Mouse (Mus musculus): ENCODE measurements around the gene Fscn1. TPM values are rescaled to one million over a fixed set of nuclear protein-coding genes. Genes with fewer than 3 reads are reported as not detected.

Gene Fscn1
- polyA plus RNA-seq, 1 experiment = not detected

- Histone ChIP-seq H3K27ac (ENCODE audit: insufficient read depth, low read depth, low read length) (no peak overlapping the region), H3K4me1 (ENCODE audit: control insufficient read depth, insufficient read depth, low read length) (peaks cover 8% of the 10 kb centered on the region), H3K4me3 (ENCODE audit: insufficient read depth, low read depth, low read length) (no peak overlapping the region)
- no peak for TF ChIP-seq POLR2A (IDR thresholded peaks at IDR 0.05; ENCODE audit: insufficient read depth, low read depth, low read length)
- TF ChIP-seq CTCF (IDR thresholded peaks at IDR 0.05; ENCODE audit: insufficient read depth, low read depth, low read length) = no peak
- WGBS = 96% methylated on average over 9 of the region's 9 CpGs
Observed at GRCm38 (mm10) chr5:142931241-142931745, 28.9 kb upstream of the Fscn1 start.

- H3K4me1 ChIP-seq (ENCODE audit: control insufficient read depth, insufficient read depth, low read length) = peaks cover 8% of the 10 kb centered on the region
- H3K4me3 ChIP-seq (ENCODE audit: insufficient read depth, low read depth, low read length) = no peak overlapping the region
- H3K27ac ChIP-seq (ENCODE audit: insufficient read depth, low read depth, low read length) = no peak overlapping the region
- WGBS = 36% methylated on average over 9 of the region's 9 CpGs
- TF ChIP-seq CTCF (IDR thresholded peaks at IDR 0.05; ENCODE audit: insufficient read depth, low read depth, low read length) (no peak; the same call in 1 of the 2 replicates), POLR2A (IDR thresholded peaks at IDR 0.05; ENCODE audit: insufficient read depth, low read depth, low read length) (no peak)
Observed at GRCm38 (mm10) chr5:142932084-142932685, 28.0 kb upstream of the Fscn1 start.

- Histone ChIP-seq H3K4me1 (ENCODE audit: control insufficient read depth, insufficient read depth, low read length) (peaks cover 8% of the 10 kb centered on the region), H3K4me3 (ENCODE audit: insufficient read depth, low read depth, low read length) (no peak overlapping the region), H3K27ac (ENCODE audit: insufficient read depth, low read depth, low read length) (no peak overlapping the region)
- WGBS = 51% methylated on average over 8 of the region's 8 CpGs
- TF ChIP-seq POLR2A (IDR thresholded peaks at IDR 0.05; ENCODE audit: insufficient read depth, low read depth, low read length) (no peak), CTCF (IDR thresholded peaks at IDR 0.05; ENCODE audit: insufficient read depth, low read depth, low read length) (no peak)
Observed at GRCm38 (mm10) chr5:142932731-142933130, 27.4 kb upstream of the Fscn1 start.

- H3K27ac ChIP-seq (ENCODE audit: insufficient read depth, low read depth, low read length) = no peak overlapping the region
- peaks cover 4% of the 10 kb centered on the region for H3K4me1 ChIP-seq (ENCODE audit: control insufficient read depth, insufficient read depth, low read length)
- WGBS = 21% methylated on average over 13 of the region's 13 CpGs
- no peak for TF ChIP-seq POLR2A (IDR thresholded peaks at IDR 0.05; ENCODE audit: insufficient read depth, low read depth, low read length)
- peak; percentile 37; the same call in 1 of the 2 replicates for TF ChIP-seq CTCF (IDR thresholded peaks at IDR 0.05; ENCODE audit: insufficient read depth, low read depth, low read length)
- no peak overlapping the region; the same call in 1 of the 2 replicates for H3K4me3 ChIP-seq (ENCODE audit: insufficient read depth, low read depth, low read length)
Observed at GRCm38 (mm10) chr5:142935642-142936335, 24.4 kb upstream of the Fscn1 start.

GRCm38 (mm10) chr5:142936336-142936719, 23.8 kb upstream of the Fscn1 start:
- 6% methylated on average over 17 of the region's 17 CpGs for WGBS
- peak; percentile 99 for TF ChIP-seq CTCF (IDR thresholded peaks at IDR 0.05; ENCODE audit: insufficient read depth, low read depth, low read length)
- no peak for TF ChIP-seq POLR2A (IDR thresholded peaks at IDR 0.05; ENCODE audit: insufficient read depth, low read depth, low read length)
- peaks cover 4% of the 10 kb centered on the region for H3K4me1 ChIP-seq (ENCODE audit: control insufficient read depth, insufficient read depth, low read length)
- no peak overlapping the region; the same call in 1 of the 2 replicates for H3K4me3 ChIP-seq (ENCODE audit: insufficient read depth, low read depth, low read length)
- H3K27ac ChIP-seq (ENCODE audit: insufficient read depth, low read depth, low read length) = no peak overlapping the region

GRCm38 (mm10) chr5:142937956-142938727, 22.0 kb upstream of the Fscn1 start:
- WGBS = 43% methylated on average over 19 of the region's 19 CpGs

GRCm38 (mm10) chr5:142940393-142940792, 19.8 kb upstream of the Fscn1 start:
- Histone ChIP-seq H3K4me3 (ENCODE audit: insufficient read depth, low read depth, low read length) (no peak overlapping the region), H3K27ac (ENCODE audit: insufficient read depth, low read depth, low read length) (no peak overlapping the region), H3K4me1 (ENCODE audit: control insufficient read depth, insufficient read depth, low read length) (peaks cover 9% of the 10 kb centered on the region)
- WGBS = 66% methylated on average over 2 of the region's 2 CpGs
- TF ChIP-seq POLR2A (IDR thresholded peaks at IDR 0.05; ENCODE audit: insufficient read depth, low read depth, low read length) (no peak), CTCF (IDR thresholded peaks at IDR 0.05; ENCODE audit: insufficient read depth, low read depth, low read length) (no peak)

More at GRCm38 (mm10) chr5:142937956-142938727, 22.0 kb upstream of the Fscn1 start:
- H3K4me1 ChIP-seq (ENCODE audit: control insufficient read depth, insufficient read depth, low read length) = peaks cover 4% of the 10 kb centered on the region
- H3K27ac ChIP-seq (ENCODE audit: insufficient read depth, low read depth, low read length) = no peak overlapping the region
- TF ChIP-seq POLR2A (IDR thresholded peaks at IDR 0.05; ENCODE audit: insufficient read depth, low read depth, low read length) = no peak
- TF ChIP-seq CTCF (IDR thresholded peaks at IDR 0.05; ENCODE audit: insufficient read depth, low read depth, low read length) = no peak
- no peak overlapping the region for H3K4me3 ChIP-seq (ENCODE audit: insufficient read depth, low read depth, low read length)

GRCm38 (mm10) chr5:142944979-142945682, 15.0 kb upstream of the Fscn1 start:
- Histone ChIP-seq H3K4me1 (ENCODE audit: control insufficient read depth, insufficient read depth, low read length) (peaks cover 6% of the 10 kb centered on the region; the same call in 1 of the 2 replicates), H3K4me3 (ENCODE audit: insufficient read depth, low read depth, low read length) (no peak overlapping the region), H3K27ac (ENCODE audit: insufficient read depth, low read depth, low read length) (no peak overlapping the region)
- WGBS = 74% methylated on average over 8 of the region's 8 CpGs
- no peak for TF ChIP-seq CTCF (IDR thresholded peaks at IDR 0.05; ENCODE audit: insufficient read depth, low read depth, low read length)
- TF ChIP-seq POLR2A (IDR thresholded peaks at IDR 0.05; ENCODE audit: insufficient read depth, low read depth, low read length) = no peak

All from olfactory bulb, adult 2 months (tissue).